Mouse (Mus musculus): ENCODE results near the gene Chst15. TPM values are rescaled to one million over a fixed set of nuclear protein-coding genes. Genes with fewer than 3 reads are reported as not detected.

The Chst15 gene
- polyA plus RNA-seq, 1 experiment from 2014 or later, result 27.0 TPM

DNA sequence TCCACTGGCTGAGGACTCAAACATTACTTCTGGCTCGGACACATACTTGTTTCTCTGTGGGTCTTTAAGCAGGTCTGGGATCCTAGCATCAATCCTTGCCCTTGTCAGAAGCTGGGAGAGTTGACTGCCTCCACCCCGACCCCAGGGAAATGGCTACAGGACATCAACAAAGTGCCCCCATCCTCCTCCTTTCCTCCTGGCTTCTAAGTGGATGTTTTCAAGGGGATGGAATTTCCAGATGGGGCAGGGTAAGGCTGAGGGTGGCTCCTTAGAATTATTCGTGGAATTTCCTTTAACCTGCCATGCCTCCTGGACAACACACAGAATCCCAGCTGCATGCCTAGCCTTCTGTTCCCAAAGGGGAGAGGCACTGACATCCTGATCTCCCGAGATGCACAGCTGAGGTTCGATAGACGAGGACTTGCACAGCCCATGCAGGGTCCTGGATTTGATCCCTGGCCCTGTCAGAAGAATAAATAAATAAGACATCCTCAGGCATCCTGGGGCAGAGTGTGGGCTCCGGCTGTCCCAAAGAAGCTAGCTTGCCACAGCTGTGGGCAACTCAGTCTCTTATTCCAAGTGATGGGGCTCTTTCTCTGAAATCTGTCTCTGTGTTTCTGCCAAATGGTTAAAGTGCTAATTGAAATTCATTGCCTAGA is 119.1 kb downstream of the Chst15 start:
- H3K36me3 ChIP-seq, result no peaks in the 10 kb centered on the region
- no peak for ATAC-seq (ENCODE audit: low FRiP score, low read depth)
- WGBS, result 50% methylated on average over 7 of the region's 7 CpGs
- no peak overlapping the region for H3K9ac ChIP-seq
- no peaks in the 10 kb centered on the region; the same call in 1 of the 2 replicates for H3K4me1 ChIP-seq (replicated peaks)
- H3K27ac ChIP-seq (replicated peaks), result no peak overlapping the region
- H3K27me3 ChIP-seq, result no peaks in the 10 kb centered on the region
- H3K9me3 ChIP-seq, result no peaks in the 10 kb centered on the region
- H3K4me2 ChIP-seq, result no peak overlapping the region
- H3K4me3 ChIP-seq, result no peak overlapping the region

DNA sequence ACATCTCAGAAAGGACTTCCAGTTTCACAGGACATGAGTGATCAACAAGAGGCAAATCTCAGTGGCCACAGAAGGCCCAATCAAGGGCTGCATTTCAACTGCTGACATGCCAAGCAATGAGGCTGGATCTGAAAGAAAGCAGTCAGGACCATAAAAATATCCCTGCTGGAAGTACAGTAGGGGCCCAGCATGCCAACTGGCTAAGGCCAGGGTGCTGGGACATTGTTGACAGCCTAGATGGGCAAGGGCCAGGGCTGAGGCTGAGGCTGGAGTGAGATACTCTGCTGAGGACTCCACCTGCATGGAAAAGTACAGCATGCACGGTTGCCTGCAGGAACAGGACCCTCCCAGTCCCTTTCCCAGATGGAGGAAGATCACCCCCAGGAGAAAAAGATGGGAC is 120.4 kb downstream of the Chst15 start:
- no peak for ATAC-seq (ENCODE audit: low FRiP score, low read depth)

DNA sequence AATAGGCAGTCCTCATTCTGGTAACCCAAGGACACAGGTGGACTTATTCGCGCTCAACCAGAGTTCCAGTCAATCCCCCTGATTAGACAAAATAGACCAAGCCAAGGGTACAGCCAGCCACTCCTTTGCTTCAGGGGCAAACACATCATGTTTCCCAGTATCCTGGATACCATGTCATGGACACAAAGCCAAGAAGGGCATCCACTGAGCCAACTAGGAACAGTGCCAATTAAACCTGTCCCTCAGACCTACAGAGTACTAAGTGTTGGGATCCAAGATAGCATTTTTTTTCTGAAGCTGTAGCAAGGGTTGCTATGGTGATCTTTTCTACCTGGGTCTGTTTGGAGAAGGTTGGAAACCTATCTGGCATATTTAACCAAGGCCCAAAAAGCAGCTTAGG is 123.4 kb downstream of the Chst15 start:
- no peaks in the 10 kb centered on the region for H3K4me1 ChIP-seq (replicated peaks)
- H3K36me3 ChIP-seq, result no peaks in the 10 kb centered on the region
- no peak overlapping the region for H3K9ac ChIP-seq
- 76% methylated on average over 2 of the region's 2 CpGs for WGBS
- no peak overlapping the region for H3K27ac ChIP-seq (replicated peaks)
- H3K9me3 ChIP-seq, result no peaks in the 10 kb centered on the region
- H3K27me3 ChIP-seq, result no peaks in the 10 kb centered on the region
- no peak for ATAC-seq (ENCODE audit: low FRiP score, low read depth)
- no peak overlapping the region for H3K4me3 ChIP-seq
- H3K4me2 ChIP-seq, result no peak overlapping the region

More for the DNA sequence above, 120.4 kb downstream of the Chst15 start:
- Histone ChIP-seq H3K4me3 (no peak overlapping the region), H3K9me3 (no peaks in the 10 kb centered on the region), H3K36me3 (no peaks in the 10 kb centered on the region), H3K27me3 (no peaks in the 10 kb centered on the region), H3K4me1 (replicated peaks) (no peaks in the 10 kb centered on the region; the same call in 1 of the 2 replicates), H3K9ac (no peak overlapping the region), H3K4me2 (no peak overlapping the region), H3K27ac (replicated peaks) (no peak overlapping the region)
- WGBS, result 86% methylated on average over 1 of the region's 1 CpGs

DNA sequence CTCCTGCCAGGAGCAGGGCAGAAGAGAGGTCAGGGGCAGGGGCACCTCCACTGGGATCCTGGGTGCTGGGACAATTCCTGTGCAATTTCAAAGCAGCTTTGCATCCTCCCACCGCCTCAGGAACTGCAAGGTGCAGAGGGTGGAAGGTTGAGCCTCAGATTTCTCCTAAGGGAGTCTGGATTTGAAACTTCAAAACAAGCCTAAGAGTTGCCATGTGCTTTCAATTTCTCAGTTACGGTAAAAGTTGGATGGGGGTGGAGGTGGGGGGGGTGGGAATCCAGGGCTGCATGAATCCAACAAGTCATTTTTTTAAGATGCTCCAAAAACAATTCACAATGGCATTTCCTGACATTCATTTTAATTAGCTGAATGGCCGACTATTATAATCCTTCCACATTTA is 129.6 kb downstream of the Chst15 start:
- 59% methylated on average over 3 of the region's 3 CpGs for WGBS
- Histone ChIP-seq H3K36me3 (no peaks in the 10 kb centered on the region), H3K4me1 (replicated peaks) (peaks cover 12% of the 10 kb centered on the region), H3K9me3 (no peaks in the 10 kb centered on the region), H3K27ac (replicated peaks) (no peak overlapping the region), H3K4me2 (no peak overlapping the region), H3K27me3 (no peaks in the 10 kb centered on the region), H3K9ac (no peak overlapping the region), H3K4me3 (no peak overlapping the region)
- ATAC-seq (ENCODE audit: low FRiP score, low read depth), result no peak

Other genes starting within 250 kb of the Chst15 start
- 0.82 and 1.4 TPM in 2 replicates for gene Cpxm2, start 162.5 kb downstream of the Chst15 start, polyA plus RNA-seq (2015; fragmentation: Nextera tagmentation; extraction: Ambion mirVana)